Mouse (Mus musculus): ENCODE results near the gene Adgrl1. TPM values are rescaled to one million over a fixed set of nuclear protein-coding genes. Genes with fewer than 3 reads are reported as not detected.

Adgrl1 gene
- total and polyA plus RNA-seq, 3 experiments = 21.7 to 35.3 TPM; not detected in 1

DNA sequence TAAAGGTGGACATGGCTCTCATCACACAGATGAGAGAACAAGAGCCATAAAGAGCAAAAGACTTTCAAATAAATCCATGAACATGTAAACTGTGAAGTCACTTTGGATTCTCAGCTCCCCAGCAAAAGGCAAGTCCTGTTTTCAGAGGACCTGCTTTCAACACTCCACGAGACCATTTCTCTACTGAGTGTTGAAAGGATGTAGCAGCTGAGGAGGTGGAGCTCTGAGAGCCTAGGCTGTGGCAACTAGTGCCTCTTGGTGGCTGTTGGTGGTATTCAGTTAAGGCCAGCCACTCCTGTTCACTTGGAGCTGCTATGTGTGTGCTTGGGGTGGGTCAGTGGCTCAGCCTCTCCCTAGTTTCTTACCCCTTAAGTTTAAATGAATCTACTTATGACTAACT, 56.9 kb downstream of the Adgrl1 start (continued):
- TF ChIP-seq ZC3H11A (IDR thresholded peaks at IDR 0.05; ENCODE audit: low read depth, low read length) (peak; percentile 20; the same call in 1 of the 2 replicates), NELFE (IDR thresholded peaks at IDR 0.05; ENCODE audit: low read depth, low read length) (no peak), HCFC1 (IDR thresholded peaks at IDR 0.05; ENCODE audit: low read depth, low read length) (no peak), CHD1 (IDR thresholded peaks at IDR 0.05; ENCODE audit: low read depth, low read length) (no peak), USF1 (IDR thresholded peaks at IDR 0.05; ENCODE audit: low read depth, low read length) (no peak), ZNF384 (IDR thresholded peaks at IDR 0.05; ENCODE audit: low read depth, low read length) (no peak), MAFK (IDR thresholded peaks at IDR 0.05; ENCODE audit: borderline replicate concordance, low read depth, low read length) (no peak), NRF1 (IDR thresholded peaks at IDR 0.05; ENCODE audit: insufficient read depth, low read depth, low read length, poor library complexity, severe bottlenecking) (no peak), EP300 (IDR thresholded peaks at IDR 0.05; ENCODE audit: low read depth in 1 of 2, low read length in 2 of 2) (no peak)

DNA sequence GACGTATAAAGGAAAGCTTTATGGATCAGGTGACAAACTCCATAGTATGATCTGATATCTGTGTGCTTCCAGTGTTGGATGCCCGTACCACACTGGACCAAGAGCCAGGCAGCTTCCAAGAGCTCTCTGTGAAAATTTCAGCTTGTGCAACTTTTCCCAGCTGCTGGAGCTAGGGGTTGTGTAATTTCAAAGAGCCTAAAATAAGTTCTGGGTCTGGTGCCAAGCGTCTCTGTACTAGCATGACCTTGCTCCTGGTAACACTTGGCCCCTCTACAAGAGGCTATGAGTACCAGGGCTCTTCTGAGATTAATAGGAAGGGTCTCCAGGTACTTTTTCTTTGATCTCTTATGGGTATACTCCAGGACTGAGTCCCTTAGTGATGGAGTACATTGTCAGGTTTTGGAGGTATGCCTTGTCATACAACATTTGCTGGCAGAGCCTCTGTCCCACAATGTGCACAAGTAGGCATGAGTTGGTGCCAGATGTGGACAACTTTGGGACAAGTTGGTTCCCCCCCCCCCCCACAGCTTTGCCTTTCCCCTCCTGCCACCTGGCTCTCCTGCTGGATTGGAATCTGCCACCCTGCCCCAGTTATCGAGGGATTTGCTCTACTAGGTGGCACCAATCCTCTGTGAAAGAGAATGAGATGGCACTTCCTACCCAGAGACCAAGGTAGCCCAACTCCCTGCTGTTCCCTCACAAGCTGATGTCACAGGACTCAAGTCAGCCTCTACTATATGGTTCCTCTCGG, 64.3 kb downstream of the Adgrl1 start:
- no peaks in the 10 kb centered on the region for H3K4me1 ChIP-seq (ENCODE audit: control insufficient read depth in 1 of 2, insufficient read depth in 2 of 2, low read length in 2 of 2)
- TF ChIP-seq GATA1 (IDR thresholded peaks at IDR 0.05; ENCODE audit: low read depth, low read length) (no peak), GABPA (IDR thresholded peaks at IDR 0.05; ENCODE audit: low read depth, low read length) (no peak), CHD1 (IDR thresholded peaks at IDR 0.05; ENCODE audit: low read depth, low read length) (no peak), KAT2A (conservative IDR thresholded peaks at IDR 0.05; ENCODE audit: low read depth, low read length) (no peak), MYC (IDR thresholded peaks at IDR 0.05; ENCODE audit: low read depth, low read length) (no peak), ZMIZ1 (IDR thresholded peaks at IDR 0.05; ENCODE audit: low read depth, low read length) (no peak), POLR2AphosphoS2 (IDR thresholded peaks at IDR 0.05; ENCODE audit: low read length) (no peak), USF1 (IDR thresholded peaks at IDR 0.05; ENCODE audit: low read depth, low read length) (no peak), NELFE (IDR thresholded peaks at IDR 0.05; ENCODE audit: low read depth, low read length) (no peak), SIN3A (IDR thresholded peaks at IDR 0.05; ENCODE audit: low read length) (no peak), CHD2 (IDR thresholded peaks at IDR 0.05; ENCODE audit: low read length) (no peak)
- no peaks in the 10 kb centered on the region for H3K9me3 ChIP-seq (replicated peaks; ENCODE audit: insufficient read depth, low read length)
- no peak overlapping the region for H3K4me3 ChIP-seq (ENCODE audit: control insufficient read depth in 1 of 2, insufficient read depth in 1 of 2, low read depth in 2 of 2, low read length in 2 of 2)
- peaks cover 0 to 13% of the 10 kb centered on the region in 2 experiments; a peak in 2 of 4 replicates for H3K36me3 ChIP-seq (ENCODE audit: control insufficient read depth in 1 of 2, insufficient read depth in 2 of 2, low read length in 2 of 2)
- H3K27me3 ChIP-seq (ENCODE audit: control insufficient read depth in 1 of 2, insufficient read depth in 2 of 2, low read length in 2 of 2) = no peaks in the 10 kb centered on the region
- DNase-seq (ENCODE audit: low read depth, low spot score) = no peak
- H3K79me2 ChIP-seq (ENCODE audit: control insufficient read depth, insufficient read depth, low read length, poor library complexity) = no peaks in the 10 kb centered on the region
- no peak overlapping the region for H3K9ac ChIP-seq (ENCODE audit: control insufficient read depth, low read depth, low read length, poor library complexity, severe bottlenecking)
- no peak overlapping the region for H3K27ac ChIP-seq (ENCODE audit: control insufficient read depth, low read depth, low read length)

DNA sequence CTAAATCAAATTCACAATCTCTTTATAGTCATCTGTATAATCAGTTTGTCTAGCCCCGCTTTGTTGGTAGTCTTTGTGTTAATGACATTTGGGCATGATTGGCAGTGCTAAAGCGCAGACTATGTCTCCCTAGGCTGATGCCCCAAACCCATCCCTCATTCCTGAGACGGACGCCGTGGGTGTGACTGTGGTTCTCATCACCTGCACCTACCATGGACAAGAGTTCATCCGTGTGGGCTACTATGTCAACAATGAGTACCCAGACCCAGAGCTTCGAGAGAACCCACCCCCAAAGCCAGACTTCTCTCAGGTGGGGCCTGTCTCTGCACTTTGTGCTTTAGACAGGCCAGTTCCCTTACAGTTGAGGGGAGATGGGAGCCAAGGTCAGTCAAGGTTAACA, 67.8 kb downstream of the Adgrl1 start:
- no peak overlapping the region for H3K9ac ChIP-seq (ENCODE audit: control insufficient read depth, low read depth, low read length, poor library complexity, severe bottlenecking)
- H3K27ac ChIP-seq (ENCODE audit: control insufficient read depth, low read depth, low read length) = no peak overlapping the region
- H3K4me1 ChIP-seq (ENCODE audit: control insufficient read depth in 1 of 2, insufficient read depth in 2 of 2, low read length in 2 of 2) = peaks cover 0 to 5% of the 10 kb centered on the region in 2 experiments; a peak in 1 of 4 replicates
- H3K79me2 ChIP-seq (ENCODE audit: control insufficient read depth, insufficient read depth, low read length, poor library complexity) = no peaks in the 10 kb centered on the region; the same call in 1 of the 2 replicates
- DNase-seq (ENCODE audit: low read depth, low spot score) = no peak
- no peak overlapping the region for H3K4me3 ChIP-seq (ENCODE audit: control insufficient read depth in 1 of 2, insufficient read depth in 1 of 2, low read depth in 2 of 2, low read length in 2 of 2)
- H3K36me3 ChIP-seq (ENCODE audit: control insufficient read depth in 1 of 2, insufficient read depth in 2 of 2, low read length in 2 of 2) = peaks cover 0 to 11% of the 10 kb centered on the region in 2 experiments; a peak in 2 of 4 replicates
- no peaks in the 10 kb centered on the region for H3K27me3 ChIP-seq (ENCODE audit: control insufficient read depth in 1 of 2, insufficient read depth in 2 of 2, low read length in 2 of 2)
- no peak for TF ChIP-seq MEF2A (IDR thresholded peaks at IDR 0.05; ENCODE audit: extremely low read depth, insufficient replicate concordance, low read depth, low read length, poor library complexity, severe bottlenecking)
- no peaks in the 10 kb centered on the region for H3K9me3 ChIP-seq (replicated peaks; ENCODE audit: insufficient read depth, low read length)

Measured in MEL (cell line).